Mouse (Mus musculus): Measurements from ENCODE around the gene Cdt1. TPM values are rescaled to one million over a fixed set of nuclear protein-coding genes. Genes with fewer than 3 reads are reported as not detected.
"Not testable (repeated sequence)": the region's sequence is repeated elsewhere in the genome, so short reads cannot be mapped to it uniquely, and the experiment has no call there.

Gene Cdt1
- total RNA-seq, 4 experiments from 2014 or later: 0.47 to 1.0 (median 0.83) TPM

DNA sequence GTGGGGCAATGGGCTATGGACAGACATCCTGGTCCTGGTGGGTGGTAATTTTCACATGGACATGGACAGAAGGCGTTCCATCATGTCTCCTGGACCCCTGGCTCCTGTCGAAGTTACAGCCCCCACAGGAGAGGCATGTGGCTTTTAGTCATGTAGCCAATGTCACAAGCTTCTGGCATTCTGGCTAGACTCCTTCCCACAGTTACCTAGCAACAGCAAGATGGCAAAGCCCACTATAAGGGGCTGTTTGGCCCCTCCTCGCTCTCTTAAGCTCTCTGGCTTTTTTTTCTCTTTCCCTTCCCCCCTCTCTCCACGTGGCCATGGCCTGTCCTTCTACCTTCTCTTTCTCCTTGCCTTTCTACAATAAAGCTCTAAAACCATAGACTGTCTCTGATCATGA lies 5.4 kb downstream of the Cdt1 start:
- DNase-seq (ENCODE audit: low spot score in 2 of 2): not testable (repeated sequence)

DNA sequence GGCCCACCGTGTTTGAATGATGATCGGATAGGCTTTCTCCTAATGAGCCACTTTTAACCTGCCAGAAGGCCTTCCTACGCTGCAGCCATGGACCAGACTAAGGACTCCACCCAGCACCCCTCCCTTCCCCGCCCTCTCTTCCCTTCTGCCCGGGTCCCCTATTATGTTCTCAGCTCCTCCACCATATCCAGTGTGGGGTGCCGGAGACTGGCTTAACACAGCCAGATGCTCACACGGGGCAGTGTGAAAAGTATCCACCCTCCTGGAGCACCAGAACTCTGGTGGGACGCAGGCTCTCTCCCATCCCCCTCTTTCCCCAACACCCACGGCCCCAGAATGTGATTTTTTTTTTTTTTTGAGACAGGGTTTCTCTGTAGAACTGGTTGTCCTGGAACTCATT lies 5.8 kb downstream of the Cdt1 start:
- no peak for DNase-seq (ENCODE audit: low spot score in 2 of 2)

DNA sequence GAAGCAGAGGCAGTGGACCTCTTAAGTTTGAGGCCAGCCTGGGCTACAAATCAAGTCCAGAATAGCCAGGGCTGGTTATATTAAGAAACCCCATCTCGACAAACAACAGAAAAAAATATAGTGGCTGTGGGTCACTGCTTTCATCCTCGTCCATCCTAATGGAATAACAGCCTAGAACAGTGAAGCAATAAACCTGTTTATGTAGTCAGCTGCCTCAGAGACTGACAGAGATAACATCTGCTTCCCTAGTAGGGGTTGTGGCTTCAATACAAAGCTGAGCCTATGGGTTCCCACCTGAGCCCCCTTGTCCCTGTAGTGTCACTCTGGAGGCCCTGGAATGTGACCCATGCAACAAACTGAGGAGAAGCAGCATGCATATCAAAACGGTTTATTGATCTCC lies 6.4 kb downstream of the Cdt1 start:
- DNase-seq (ENCODE audit: low spot score in 2 of 2): no peak

DNA sequence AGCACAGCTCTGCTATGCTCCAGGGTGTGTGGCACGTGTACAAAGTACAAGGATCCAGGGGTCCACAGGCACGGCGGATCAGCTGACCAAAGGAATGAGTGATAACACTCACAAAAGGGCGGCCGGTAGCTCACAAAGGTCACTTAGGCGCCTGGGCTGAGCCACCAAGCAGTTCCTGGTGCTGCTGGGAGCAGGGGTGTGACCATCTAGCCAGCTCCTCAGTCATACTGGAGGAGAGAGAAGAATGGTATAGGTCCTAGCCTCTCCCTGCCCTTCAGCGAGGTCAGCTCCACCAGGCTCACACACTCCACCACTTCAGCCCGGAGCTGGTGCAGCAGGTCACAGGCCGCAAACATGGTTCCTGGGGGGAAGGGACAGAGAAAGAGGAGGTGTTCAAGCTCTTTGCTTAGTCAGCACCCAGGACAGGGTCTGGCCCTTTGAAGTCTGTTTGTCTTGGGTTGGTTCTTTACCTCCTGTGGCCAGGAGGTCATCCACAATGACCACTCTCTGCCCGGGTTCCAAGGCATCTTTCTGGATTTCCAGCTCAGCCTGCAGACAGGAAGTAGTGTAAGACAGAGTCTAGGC lies 6.9 kb downstream of the Cdt1 start:
- DNase-seq (ENCODE audit: low spot score in 2 of 2): no peak

DNA sequence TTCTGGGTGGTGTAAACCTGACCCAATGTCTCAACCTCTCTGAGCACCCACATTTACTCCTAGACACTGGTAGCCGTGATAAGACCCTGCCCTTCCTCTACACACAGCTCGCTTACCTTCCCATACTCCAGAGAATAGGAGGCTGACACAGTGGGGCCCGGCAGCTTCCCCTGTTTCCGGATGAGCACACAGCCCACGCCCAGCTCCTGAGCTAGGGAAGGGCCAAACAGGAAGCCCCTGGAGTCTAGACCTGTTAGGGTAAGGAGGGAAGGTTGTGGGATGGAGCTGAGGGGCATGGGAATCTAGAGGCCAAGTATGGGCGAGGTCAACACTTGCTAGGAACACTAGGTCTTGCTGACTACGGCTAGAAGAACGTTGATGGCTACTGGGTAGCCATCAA lies 7.5 kb downstream of the Cdt1 start:
- DNase-seq (ENCODE audit: low spot score in 2 of 2): no peak

DNA sequence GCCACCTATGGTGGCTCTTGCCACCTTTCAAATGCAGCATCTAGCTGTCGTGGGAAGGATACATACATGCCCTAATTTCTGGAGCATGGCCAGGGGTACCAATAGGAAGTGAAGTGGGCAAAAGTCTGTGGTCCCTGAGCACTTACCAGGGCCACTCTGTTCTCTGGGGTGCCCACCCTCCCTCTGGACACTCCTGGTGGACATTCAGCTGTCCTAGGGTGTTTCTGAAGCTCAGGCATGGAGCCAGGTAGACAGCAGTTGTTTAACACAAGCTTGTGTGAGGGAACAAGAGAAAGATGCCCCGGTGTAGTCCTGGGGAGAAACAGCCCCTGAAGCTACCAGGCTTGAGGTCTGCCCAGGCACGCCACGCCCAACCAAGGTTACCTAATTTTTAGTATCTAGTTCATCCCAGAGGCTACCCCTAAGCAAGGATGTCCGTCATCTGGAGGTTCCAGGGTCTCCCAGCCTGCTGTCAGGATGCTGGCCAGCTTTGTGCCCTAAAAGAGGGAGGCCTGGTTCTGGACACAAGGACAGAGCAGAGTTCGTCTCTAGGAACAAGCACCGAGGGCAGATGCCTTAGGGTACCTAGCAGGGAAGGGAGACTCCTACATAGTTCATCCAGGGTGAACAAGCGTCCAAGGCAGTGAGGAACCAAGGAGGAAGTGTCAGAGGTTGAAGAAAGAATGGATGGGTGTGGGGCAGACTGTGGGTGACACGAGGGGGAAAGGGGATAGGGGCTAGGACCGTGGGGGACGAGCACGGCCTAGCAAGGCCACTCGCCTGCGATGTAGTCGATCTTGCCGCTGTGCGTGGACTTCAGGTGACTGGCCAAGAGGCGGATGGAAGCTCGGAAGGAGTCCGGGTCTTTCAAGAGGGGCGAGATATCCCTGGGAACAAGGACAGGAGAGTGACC lies 8.2 kb downstream of the Cdt1 start:
- no peak for DNase-seq (ENCODE audit: low spot score in 2 of 2)

DNA sequence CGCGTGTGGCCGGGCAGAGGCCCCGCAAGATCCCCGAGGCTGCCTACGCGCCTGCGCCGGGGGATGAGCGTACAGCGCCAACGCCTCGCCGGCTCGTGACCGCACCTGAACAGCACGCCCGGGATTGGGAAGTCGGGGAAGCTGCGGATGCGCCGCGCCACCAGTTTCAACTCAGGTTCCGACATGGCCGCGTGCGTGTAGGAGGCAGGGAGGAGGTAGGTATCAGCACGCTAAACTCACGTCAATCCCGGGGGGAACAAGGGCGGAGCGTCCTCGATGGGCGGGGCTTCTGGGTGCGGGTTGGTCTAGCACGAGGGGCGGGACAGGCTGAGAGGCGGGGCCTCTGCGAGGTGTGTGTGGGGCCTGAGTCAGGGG lies 8.8 kb downstream of the Cdt1 start, which contains the start of gene Aprt:
Gene Aprt, minus strand, starts transcription at position 262 of the 375 bp plus-strand sequence.
- peak; percentile 92 to 93 for DNase-seq (ENCODE audit: low spot score in 2 of 2)

DNA sequence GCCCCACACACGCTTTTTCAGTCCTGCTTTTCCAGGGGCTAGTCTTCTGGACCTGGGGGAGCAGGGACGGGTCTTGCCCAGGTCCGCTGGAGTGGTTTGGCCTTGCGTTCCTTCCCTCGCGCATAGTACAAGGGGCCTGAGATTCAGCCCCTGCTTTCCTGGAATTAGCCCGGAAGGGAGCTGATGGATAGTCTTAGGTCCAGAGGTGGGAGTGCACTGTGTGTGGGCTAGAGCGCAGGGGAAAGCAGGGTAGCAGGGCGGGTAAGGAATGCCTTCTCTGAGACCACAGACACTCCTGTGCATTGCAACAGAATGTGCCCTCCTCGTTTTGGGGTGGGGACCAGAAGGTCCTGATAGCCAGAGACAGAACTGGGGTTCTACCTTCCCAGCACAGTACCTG lies 9.3 kb downstream of the Cdt1 start:
- DNase-seq (ENCODE audit: low spot score in 2 of 2): no peak

DNA sequence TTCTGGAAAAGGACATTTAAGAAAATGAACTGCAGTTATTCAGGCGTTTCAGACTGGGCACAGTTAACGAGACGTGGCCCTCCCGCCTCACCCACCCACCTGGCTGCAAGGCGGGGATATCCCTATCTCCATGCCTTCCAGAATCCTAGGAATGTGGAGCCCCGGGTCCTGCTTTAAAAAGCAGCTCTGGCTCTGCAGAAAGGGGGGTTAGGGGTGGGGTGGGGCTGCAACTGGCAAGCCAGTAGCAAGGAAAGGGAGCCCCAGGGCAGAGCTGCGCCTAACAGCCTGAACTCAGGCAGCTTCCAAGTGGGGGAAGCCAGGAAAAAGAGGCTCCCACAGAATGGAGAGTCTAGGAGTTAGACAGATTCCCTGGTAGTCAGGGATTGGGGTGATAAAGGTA lies 11.4 kb downstream of the Cdt1 start:
- no peak for DNase-seq (ENCODE audit: low spot score in 2 of 2)

DNA sequence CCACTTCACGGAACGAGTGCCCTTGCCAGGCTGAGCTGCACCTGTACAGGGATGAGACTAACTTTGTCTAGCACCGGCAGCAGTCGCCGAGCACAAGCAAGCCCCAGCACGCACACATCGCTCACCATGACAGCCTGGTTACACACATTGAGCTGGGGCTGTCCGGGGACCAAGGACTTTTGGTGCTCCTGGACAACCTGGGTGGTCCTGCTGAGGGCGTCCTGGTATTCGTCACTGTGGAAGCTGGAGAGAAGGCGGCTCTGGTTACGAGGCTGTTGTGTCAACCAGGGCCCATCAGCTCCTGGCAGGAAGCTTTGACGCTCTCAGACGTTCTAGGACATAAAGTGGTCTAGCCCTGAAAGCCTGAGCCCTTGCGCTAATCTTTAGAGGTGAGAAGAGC lies 13.1 kb downstream of the Cdt1 start:
- no peak for DNase-seq (ENCODE audit: low spot score in 2 of 2)

DNA sequence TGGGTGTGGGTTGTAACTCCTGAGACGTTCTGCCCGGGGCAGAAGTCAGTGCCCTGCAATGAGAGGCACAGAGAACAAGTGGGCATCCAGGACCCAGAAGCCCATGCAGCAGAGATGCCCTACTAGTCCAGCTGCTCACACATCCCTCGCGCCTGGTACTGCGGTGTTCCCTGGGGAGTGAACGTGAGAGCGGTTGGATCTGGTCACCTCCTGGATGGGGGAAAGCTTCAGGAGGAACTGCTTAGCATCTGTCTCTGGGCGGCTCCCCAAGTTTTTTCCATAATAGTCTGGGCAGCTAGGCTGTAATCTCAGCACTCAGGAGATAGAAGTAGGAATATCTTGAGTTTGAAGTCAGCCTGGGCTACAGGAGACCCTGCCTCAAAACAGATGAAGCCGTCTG lies 17.2 kb downstream of the Cdt1 start:
- no peak for DNase-seq (ENCODE audit: low spot score in 2 of 2)

DNA sequence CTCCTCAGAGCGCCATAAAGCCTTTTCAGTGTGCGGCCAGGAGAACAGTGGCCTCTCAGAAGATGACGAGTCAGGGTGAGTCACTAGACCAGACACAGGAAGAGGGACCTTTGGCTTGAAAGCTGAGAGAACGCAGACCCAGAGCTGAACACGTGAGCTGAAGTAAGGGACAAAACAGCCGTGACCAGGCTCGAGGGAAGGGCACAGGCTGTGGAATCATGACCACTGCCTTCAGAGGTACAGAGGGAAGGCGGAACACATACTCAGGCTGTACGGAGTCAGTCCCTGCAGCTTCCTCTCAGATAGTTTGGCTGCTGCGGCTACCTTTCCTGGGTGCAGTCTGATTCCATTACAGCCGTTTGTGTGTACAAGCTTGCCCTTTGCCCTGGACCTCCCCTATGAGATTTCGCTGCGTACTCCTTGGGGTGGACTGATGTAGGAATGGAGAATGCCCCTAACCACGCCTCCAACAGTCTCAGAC lies 17.6 kb downstream of the Cdt1 start:
- no peak for DNase-seq (ENCODE audit: low spot score in 2 of 2)

DNA sequence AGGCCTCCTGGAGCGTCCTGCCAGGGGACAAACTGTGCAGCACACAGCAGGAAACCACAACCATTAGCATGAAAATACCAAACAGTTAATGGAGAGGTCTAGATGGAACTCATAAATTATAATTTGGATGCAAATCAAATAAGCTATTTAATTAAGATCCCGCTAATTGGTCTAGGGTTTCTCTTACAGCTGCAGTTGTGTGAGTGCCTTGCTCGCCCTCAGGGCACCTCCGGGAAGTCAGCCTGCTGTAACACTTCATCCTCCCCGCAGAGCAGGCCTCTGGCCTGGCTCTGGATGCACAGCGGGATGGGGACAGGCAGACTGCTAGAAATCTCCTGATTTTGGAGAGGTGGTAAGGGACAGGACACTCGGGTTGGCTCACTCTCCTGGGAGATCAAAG lies 18.4 kb downstream of the Cdt1 start:
- DNase-seq (ENCODE audit: low spot score in 2 of 2): no peak

DNA sequence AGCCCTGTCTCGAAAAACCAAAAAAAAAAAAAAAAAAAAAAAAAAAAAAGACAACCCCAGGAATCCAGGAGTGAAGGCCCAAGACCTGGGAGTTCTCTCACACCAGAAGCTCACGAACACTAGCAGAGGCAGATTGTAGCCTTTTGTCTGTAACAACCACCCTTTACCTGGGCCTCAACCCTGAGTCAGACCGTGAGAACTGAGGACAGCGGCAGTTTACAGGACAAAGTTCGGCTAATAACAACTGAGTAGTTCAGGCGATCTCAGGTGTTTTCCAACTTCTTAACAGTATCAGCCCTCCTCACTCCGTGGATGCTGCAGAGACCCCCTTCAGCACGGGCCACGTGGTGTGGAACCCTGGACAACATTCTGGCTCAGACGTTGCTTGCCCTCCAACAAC lies 18.9 kb downstream of the Cdt1 start:
- DNase-seq (ENCODE audit: low spot score in 2 of 2): no peak

DNA sequence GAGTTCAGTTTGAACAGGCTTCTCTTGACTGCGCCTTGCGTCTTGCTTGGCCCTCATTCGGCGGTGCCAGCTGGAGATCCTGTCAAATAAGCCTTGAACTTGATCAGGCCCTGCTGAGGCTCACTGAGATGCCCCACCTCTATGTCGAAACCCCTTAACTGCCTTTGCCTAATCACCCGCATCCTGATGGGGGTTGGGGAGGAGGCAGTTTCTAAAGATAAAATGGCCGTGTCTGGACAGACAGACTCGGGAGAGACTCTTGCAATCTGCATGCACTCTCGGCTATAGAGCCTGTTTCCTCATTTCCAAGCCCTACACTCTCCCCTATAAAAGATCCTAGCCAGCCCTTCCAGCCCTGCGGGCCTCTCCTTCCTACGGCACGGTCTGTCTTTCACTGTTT lies 25.4 kb downstream of the Cdt1 start:
- no peak for DNase-seq (ENCODE audit: low spot score in 2 of 2)

DNA sequence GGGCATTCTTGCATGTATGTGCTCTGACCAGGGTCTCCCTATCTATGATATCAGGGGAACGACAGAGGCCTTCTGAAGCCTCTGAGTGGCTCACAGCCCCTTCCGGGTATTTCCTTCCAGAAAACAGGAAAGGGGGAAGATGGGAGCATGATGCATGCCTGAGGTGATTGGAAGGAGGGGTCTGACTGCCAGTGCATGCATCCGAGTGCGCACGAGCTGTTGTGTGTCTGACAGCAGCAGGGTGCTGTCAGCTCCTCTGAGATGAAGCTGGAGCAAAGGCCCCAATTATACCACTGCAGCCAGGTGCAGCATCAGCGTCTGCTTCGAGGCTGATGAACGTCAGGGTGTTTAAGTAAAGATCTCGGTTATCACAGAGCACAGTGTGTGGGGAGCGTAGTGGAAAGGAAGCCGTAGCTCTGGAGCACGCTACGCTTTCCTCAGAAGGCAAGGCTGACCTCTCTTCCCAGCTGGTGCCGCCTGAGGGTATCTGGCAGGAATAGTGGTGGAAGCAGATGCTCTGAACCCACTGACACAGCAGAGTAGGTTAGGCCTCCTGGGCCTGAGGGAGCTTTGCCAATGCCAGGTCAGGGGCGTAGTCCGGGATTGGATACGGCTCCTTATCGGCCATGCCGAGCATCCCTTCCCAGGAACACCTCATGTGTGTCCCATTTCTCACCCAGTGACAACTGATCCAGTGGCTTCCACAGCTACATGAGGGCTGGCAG lies 26.1 kb downstream of the Cdt1 start:
- no peak for DNase-seq (ENCODE audit: low spot score in 2 of 2)

DNA sequence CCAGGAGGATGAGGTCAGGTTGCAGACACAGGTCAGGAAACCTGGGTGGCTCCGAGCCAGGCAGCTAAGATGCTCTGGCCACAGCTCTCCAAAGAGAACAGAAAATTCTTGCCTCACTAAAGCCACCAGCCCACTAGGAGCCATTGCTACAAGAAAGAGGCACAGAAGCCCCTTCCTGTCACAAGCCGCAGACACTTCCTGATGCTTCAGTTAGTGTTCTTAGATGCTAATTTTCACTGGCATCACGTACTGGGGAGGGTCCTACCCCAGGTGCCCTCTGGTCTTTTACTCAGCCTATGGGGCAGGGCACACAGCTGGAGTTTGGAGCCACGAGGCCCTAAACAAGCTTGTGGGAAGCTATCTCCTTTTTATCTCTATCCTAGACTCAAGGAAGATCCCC lies 28.2 kb downstream of the Cdt1 start:
- DNase-seq (ENCODE audit: low spot score in 2 of 2): no peak

DNA sequence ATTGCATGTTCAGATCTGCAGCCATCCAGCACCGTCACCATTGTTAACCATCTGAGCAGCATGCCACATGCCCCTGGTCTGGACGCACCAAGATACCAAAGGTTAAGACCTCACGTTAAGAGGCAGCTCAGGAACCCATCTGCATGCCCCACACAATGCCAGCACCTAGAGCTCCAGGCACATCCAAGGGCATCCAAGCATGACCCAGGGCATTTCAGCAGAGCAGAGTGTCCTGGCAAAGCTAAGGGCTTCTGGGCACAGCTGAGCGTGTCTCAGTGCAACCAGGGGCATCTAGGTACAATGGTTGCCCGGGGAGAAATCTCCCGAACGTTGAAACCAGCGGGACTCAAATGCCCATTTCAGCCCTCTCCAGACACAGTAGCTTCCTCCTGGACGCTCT lies 32.9 kb downstream of the Cdt1 start:
- no peak for DNase-seq (ENCODE audit: low spot score in 2 of 2)

DNA sequence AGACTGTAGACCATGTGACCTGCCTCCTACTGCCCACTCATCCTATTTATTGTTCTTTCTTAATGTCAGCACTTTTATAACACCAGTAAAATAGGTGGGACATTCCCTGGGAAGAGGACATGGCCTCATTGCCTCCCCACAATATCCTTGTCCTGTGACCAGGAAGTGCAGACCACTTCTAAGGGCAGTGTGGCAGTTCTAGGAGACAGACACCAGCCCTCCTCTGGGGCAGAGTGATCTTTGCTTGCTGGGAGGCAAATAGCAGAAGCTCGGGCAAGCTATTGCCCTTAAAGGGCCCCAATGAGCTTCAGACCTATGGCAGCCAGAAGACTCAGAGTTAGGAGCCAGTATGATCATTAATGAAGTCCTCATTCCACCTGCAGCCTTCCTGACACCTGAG lies 36.8 kb downstream of the Cdt1 start:
- DNase-seq (ENCODE audit: low spot score in 2 of 2): no peak

DNA sequence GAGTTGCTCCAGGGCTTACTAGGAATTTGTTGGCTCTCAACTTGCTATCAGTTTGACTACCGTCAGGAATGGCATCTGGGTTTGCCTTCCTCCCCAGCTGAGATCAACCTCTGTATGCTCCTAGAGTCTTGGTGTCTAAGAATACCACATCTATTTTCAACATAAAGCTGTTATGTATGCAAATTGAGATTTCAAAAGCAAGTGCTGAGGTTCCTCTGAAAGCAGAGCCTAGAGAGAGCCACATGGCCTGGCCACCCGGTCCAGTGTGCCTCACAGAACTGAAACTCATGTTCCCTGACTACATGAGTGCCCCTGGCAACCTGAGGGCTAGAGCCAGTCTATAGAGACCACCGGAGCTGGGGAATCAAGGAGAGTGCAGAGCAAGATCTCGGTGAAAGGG lies 37.6 kb downstream of the Cdt1 start:
- no peak for DNase-seq (ENCODE audit: low spot score in 2 of 2)

DNA sequence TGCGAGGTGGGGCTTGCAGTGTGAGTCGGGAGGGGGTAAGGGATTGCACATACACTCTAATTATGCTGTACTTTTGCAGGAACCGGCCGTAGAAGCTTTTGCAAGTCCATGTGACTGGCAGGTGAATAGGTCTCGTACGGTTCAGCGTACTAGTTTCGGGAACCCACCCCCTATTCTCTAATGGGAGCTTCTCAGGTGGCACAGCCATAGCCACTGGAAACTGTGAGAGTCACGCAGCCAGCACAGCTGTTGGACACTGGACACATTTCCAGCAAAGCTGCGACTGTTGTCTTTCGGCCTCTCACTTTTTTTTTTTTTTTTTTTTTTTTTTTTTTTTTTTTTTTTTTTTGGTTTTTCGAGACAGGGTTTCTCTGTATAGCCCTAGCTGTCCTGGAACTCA lies 39.0 kb downstream of the Cdt1 start:
- no peak for DNase-seq (ENCODE audit: low spot score in 2 of 2)

DNA sequence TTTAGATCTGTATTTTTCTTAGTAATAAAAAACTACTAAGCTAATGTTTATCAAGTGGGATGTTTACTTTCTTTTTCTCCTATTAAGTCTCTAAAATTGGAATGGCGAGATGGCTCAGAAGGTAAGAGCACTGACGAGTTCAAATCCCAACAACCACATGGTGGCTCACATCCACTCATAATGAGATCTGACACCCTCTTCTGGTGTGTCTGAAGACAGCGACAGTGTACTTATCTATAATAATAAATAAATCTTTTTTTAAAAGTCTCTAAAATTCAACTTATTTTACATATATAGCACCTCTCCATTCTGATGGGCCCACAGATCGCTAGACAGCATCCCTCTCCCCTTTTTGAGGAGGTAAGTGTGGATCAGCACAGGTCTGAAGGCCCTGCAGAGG lies 42.4 kb downstream of the Cdt1 start:
- DNase-seq (ENCODE audit: low spot score in 2 of 2): no peak

Measured in gastrocnemius, adult 8-10 months (tissue).